ENCODE assay signal across 14 mouse cellular contexts in the genomic region with DNA sequence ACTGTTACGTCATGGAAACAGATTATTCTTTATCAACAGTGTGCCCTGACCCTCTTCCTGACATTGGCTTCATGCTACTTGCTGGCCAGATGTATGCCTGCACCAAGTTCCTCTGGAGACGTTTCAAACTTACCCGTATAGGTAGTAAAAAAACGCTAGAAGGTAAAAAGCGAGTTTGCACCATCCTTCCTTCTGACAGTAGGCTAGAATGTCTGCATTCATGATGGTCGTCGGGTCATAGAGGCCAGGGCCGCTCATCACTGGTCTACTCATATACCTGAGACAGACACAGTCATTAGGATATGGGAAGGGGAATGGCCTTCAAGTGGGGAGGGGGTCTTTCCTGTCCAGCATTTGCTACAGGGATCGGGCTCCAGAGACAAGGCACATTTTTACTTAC.
"Had no signal": no experiment of that assay in that cellular context is flagged by ENCODE, and none has a peak within 500 bp of the region (broad histone marks: within the 10 kb centered on the region; RNA-seq: fewer than 3 reads in every experiment).

No protein-coding gene starts in this region.

- DNase-seq: retina, postnatal 1 day; right cerebral cortex, adult 18-20 months; right cerebral cortex, postnatal 14 days; right cerebral cortex, postnatal 25 days; right cerebral cortex, postnatal 4 days; spleen, adult 18-20 months; thymus, adult 18-20 months; thymus, adult 2 months; thymus, postnatal 25 days; thymus, postnatal 36 days had no signal

- H3K9ac ChIP-seq: neural tube, embryonic 13.5 days; neural tube, embryonic 15.5 days; stomach, embryonic 15.5 days had no signal

- H3K27me3 ChIP-seq: neural tube, embryonic 13.5 days; neural tube, embryonic 15.5 days; stomach, embryonic 15.5 days had no signal

- H3K4me3 ChIP-seq: neural tube, embryonic 13.5 days; neural tube, embryonic 15.5 days; stomach, embryonic 15.5 days had no signal

- H3K27ac ChIP-seq: neural tube, embryonic 13.5 days; neural tube, embryonic 15.5 days; stomach, embryonic 15.5 days; stomach, postnatal 0 days had no signal

- H3K9me3 ChIP-seq: neural tube, embryonic 15.5 days; stomach, embryonic 15.5 days had no signal

- H3K4me1 ChIP-seq: neural tube, embryonic 13.5 days; neural tube, embryonic 15.5 days; stomach, embryonic 15.5 days had no signal

- H3K4me2 ChIP-seq: neural tube, embryonic 13.5 days; neural tube, embryonic 15.5 days; stomach, embryonic 15.5 days had no signal
